Mouse (Mus musculus): Measurements from ENCODE around the gene Il17d. TPM values are rescaled to one million over a fixed set of nuclear protein-coding genes. Genes with fewer than 3 reads are reported as not detected.

Gene Il17d
- 5.3 and 8.2 TPM in 2 replicates for total RNA-seq (2014; rRNA removed; ENCODE audit: low replicate concordance)
- polyA plus RNA-seq (2015; fragmentation: Nextera tagmentation; extraction: Ambion mirVana), result 3.0 and 3.5 TPM in 2 replicates

DNA sequence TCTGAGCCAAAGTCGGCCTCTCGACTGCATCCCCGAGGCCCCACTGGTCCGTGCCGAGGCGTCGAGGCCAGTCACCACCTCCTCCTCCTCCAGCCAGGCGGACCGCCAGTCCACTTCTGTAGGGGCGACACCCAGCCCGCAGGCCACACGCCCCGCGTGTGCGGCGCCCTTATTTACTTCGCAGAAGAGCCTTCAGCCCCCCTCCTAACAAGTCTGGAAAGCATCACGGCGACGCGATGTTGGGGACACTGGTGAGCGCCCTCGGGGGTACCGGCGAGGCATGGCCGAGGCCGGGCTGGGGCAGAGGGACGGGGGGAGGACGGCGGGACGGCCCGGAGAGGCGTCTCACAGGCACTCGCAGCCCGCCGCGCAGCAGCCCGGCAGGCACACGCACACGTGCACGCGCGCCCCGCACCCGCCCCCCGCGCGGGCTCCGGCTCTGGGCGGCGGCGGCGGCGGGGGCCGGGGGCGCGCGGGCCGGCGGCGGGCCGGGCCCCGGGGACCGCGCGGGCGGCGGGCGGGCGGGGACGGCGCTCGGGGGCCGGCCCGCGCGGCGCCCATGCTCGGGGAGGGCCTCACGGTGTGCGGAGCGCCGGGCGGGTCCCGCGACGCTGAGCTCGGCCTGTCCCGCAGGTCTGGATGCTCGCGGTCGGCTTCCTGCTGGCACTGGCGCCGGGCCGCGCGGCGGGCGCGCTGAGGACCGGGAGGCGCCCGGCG lies at the start of gene Il17d:
Gene Il17d, plus strand, starts transcription at position 107 of the 717 bp plus-strand sequence.
- under 1% methylated on average over 79 of the region's 104 CpGs for WGBS
- TF ChIP-seq EP300 (IDR thresholded peaks at IDR 0.05; ENCODE audit: low read depth), result no peak
- TF ChIP-seq CTCF (IDR thresholded peaks at IDR 0.05; ENCODE audit: low read depth), result no peak
- Histone ChIP-seq H3K4me3 (ENCODE audit: low read depth, low read length) (peak within 1 kb of the TSS; percentile 83), H3K9ac (replicated peaks; ENCODE audit: low read depth, low read length) (peak within 1 kb of the TSS; percentile 77), H3K36me3 (replicated peaks; ENCODE audit: control insufficient read depth, insufficient read depth, low read length) (no peaks in the 10 kb centered on the region), H3K4me2 (ENCODE audit: low read depth, low read length) (peak within 1 kb of the TSS; percentile 99), H3K4me1 (ENCODE audit: control insufficient read depth, insufficient read depth) (peaks cover 11% of the 10 kb centered on the region), H3K27me3 (ENCODE audit: control insufficient read depth, insufficient read depth, low read length) (peaks cover 23% of the 10 kb centered on the region), H3K9me3 (replicated peaks; ENCODE audit: control insufficient read depth, low read length) (no peaks in the 10 kb centered on the region), H3K27ac (ENCODE audit: low read depth) (0 out of 2 replicates have a peak within 1 kb of the TSS, but pooled peaks have one; percentile 18)
- ATAC-seq (ENCODE audit: insufficient read depth, low read depth), result peak; percentile 43; the same call in 1 of the 2 replicates
- no peak for DNase-seq (ENCODE audit: low spot score)

DNA sequence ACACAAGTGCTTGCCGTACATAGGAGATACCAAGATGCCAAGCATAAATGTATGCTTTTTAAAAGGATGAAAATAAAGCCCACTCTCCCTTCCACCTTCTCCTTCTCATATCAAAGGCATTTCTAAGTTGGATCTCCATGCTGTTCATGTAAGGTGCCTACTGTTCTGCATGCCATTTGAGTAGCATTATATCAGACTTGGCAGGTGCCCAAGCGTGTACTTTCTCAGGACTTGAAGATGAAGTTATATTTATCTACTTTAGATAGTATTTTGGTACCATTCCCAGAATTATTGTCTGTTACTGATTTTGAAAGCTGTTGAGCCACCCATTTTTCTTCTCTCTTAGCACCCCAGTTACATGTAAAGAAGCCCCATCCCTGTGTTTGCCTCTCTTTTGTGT lies 49.5 kb upstream of the Il17d start:
- H3K36me3 ChIP-seq (replicated peaks; ENCODE audit: control insufficient read depth, insufficient read depth, low read length), result 0 out of 2 replicates have a peak, but pooled peaks cover 2% of the 10 kb centered on the region
- TF ChIP-seq EP300 (IDR thresholded peaks at IDR 0.05; ENCODE audit: low read depth) (no peak), CTCF (IDR thresholded peaks at IDR 0.05; ENCODE audit: low read depth) (no peak)
- H3K4me2 ChIP-seq (ENCODE audit: low read depth, low read length), result no peak overlapping the region
- peaks cover 8% of the 10 kb centered on the region for H3K4me1 ChIP-seq (ENCODE audit: control insufficient read depth, insufficient read depth)
- ATAC-seq (ENCODE audit: insufficient read depth, low read depth) (no peak), DNase-seq (ENCODE audit: low spot score) (no peak)
- H3K9ac ChIP-seq (replicated peaks; ENCODE audit: low read depth, low read length), result no peak overlapping the region
- WGBS, result 36% methylated on average over 2 of the region's 2 CpGs
- no peaks in the 10 kb centered on the region for H3K9me3 ChIP-seq (replicated peaks; ENCODE audit: control insufficient read depth, low read length)
- no peak overlapping the region for H3K4me3 ChIP-seq (ENCODE audit: low read depth, low read length)
- H3K27me3 ChIP-seq (ENCODE audit: control insufficient read depth, insufficient read depth, low read length), result no peaks in the 10 kb centered on the region
- no peak overlapping the region for H3K27ac ChIP-seq (ENCODE audit: low read depth)

DNA sequence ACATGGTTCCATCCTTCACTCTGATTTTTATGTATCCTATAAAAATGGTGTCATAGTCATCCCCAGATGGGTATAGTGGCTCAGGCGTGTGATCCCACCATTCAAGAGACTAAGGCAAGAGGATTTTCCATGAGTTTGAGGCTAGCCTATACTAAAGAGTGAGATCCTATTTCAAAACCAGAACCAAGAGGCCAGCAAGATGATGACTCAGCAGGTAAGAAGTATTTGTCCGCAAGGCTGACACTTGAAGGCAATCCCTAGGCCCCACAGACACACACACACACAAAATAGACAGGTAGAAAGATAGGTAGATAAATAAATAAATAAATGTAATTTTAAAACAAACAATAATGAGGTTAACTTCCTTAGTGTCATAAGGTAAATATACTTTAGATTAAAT lies 42.3 kb upstream of the Il17d start:
- no peak overlapping the region for H3K4me3 ChIP-seq (ENCODE audit: low read depth, low read length)
- H3K9me3 ChIP-seq (replicated peaks; ENCODE audit: control insufficient read depth, low read length), result no peaks in the 10 kb centered on the region
- no peaks in the 10 kb centered on the region for H3K27me3 ChIP-seq (ENCODE audit: control insufficient read depth, insufficient read depth, low read length)
- H3K27ac ChIP-seq (ENCODE audit: low read depth), result no peak overlapping the region
- TF ChIP-seq CTCF (IDR thresholded peaks at IDR 0.05; ENCODE audit: low read depth), result no peak
- no peak for TF ChIP-seq EP300 (IDR thresholded peaks at IDR 0.05; ENCODE audit: low read depth)
- ATAC-seq (ENCODE audit: insufficient read depth, low read depth) (no peak), DNase-seq (ENCODE audit: low spot score) (no peak)
- H3K4me2 ChIP-seq (ENCODE audit: low read depth, low read length), result no peak overlapping the region
- 0 out of 2 replicates have a peak, but pooled peaks cover 2% of the 10 kb centered on the region for H3K36me3 ChIP-seq (replicated peaks; ENCODE audit: control insufficient read depth, insufficient read depth, low read length)
- no peaks in the 10 kb centered on the region for H3K4me1 ChIP-seq (ENCODE audit: control insufficient read depth, insufficient read depth)
- WGBS, result 85% methylated on average over 2 of the region's 2 CpGs
- no peak overlapping the region for H3K9ac ChIP-seq (replicated peaks; ENCODE audit: low read depth, low read length)

DNA sequence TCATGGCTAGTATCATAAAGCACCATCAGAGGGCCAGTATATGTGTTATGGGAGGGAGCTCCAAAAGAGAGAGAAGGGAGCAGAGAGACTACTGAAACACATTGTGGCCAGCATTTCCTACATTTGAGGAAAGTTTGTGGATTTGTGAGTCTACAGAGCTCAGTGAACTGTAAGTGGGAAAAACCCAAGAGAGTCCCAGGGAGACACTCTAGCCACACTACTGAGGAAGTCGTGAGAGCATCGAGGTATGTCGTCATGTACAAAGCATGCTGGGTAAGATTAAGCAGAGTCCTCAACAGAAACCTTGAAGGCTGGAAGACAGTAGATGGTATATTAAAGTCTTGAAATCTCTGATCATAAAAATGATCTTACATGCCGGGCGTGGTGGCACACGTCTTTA lies 40.4 kb upstream of the Il17d start:
- ATAC-seq (ENCODE audit: insufficient read depth, low read depth), result no peak
- DNase-seq (ENCODE audit: low spot score), result no peak
- no peaks in the 10 kb centered on the region for H3K27me3 ChIP-seq (ENCODE audit: control insufficient read depth, insufficient read depth, low read length)
- WGBS, result 92% methylated on average over 6 of the region's 6 CpGs
- H3K36me3 ChIP-seq (replicated peaks; ENCODE audit: control insufficient read depth, insufficient read depth, low read length), result no peaks in the 10 kb centered on the region
- H3K9ac ChIP-seq (replicated peaks; ENCODE audit: low read depth, low read length), result no peak overlapping the region
- H3K9me3 ChIP-seq (replicated peaks; ENCODE audit: control insufficient read depth, low read length), result no peaks in the 10 kb centered on the region
- no peak overlapping the region for H3K27ac ChIP-seq (ENCODE audit: low read depth)
- TF ChIP-seq CTCF (IDR thresholded peaks at IDR 0.05; ENCODE audit: low read depth), result no peak
- no peak for TF ChIP-seq EP300 (IDR thresholded peaks at IDR 0.05; ENCODE audit: low read depth)
- no peak overlapping the region for H3K4me3 ChIP-seq (ENCODE audit: low read depth, low read length)
- H3K4me2 ChIP-seq (ENCODE audit: low read depth, low read length), result no peak overlapping the region
- H3K4me1 ChIP-seq (ENCODE audit: control insufficient read depth, insufficient read depth), result no peaks in the 10 kb centered on the region

DNA sequence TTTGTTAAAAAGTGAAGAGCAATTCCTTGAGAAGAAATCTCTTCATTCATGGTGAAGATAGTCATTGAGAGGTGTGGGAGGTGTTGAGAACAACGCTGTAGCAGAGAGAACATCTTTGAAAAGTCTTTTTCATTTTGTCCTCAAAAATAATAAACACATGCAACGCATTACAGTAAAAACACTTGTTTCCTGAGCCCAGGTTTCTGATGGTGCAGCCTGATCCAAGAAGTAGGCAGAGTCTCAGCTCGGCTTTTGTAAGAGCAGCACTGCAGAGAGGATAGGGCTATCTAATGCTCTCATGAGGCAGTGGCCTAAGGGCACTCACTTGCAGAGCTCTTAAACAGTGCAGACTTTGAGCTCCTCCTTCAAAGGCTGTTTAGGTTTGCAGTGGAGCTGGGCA lies 34.9 kb upstream of the Il17d start:
- ATAC-seq (ENCODE audit: insufficient read depth, low read depth) (no peak), DNase-seq (ENCODE audit: low spot score) (no peak)
- Histone ChIP-seq H3K27ac (ENCODE audit: low read depth) (no peak overlapping the region), H3K27me3 (ENCODE audit: control insufficient read depth, insufficient read depth, low read length) (no peaks in the 10 kb centered on the region), H3K36me3 (replicated peaks; ENCODE audit: control insufficient read depth, insufficient read depth, low read length) (no peaks in the 10 kb centered on the region), H3K9ac (replicated peaks; ENCODE audit: low read depth, low read length) (no peak overlapping the region), H3K4me2 (ENCODE audit: low read depth, low read length) (no peak overlapping the region), H3K4me1 (ENCODE audit: control insufficient read depth, insufficient read depth) (no peaks in the 10 kb centered on the region), H3K4me3 (ENCODE audit: low read depth, low read length) (no peak overlapping the region), H3K9me3 (replicated peaks; ENCODE audit: control insufficient read depth, low read length) (no peaks in the 10 kb centered on the region)
- WGBS, result 77% methylated on average over 3 of the region's 3 CpGs
- TF ChIP-seq CTCF (IDR thresholded peaks at IDR 0.05; ENCODE audit: low read depth), result no peak

DNA sequence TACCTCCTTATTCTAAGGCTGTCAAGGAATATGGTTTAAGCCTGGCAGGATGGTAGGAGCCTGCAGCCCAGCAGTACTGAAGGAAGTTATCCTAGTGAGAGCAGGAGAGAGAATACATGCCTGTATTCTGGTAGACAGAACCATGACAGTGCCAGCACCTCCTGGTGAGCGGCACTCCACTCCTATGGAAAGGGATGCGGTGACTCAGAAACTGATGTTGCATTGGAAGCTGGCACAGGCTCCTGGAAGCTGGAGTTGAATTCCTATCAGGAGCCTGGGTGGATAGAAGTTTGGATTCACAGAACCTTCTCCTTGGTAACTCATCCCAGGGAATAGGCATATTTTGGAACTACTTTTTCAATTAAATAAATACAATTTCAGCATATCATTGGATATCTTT lies 30.7 kb upstream of the Il17d start:
- Histone ChIP-seq H3K9me3 (replicated peaks; ENCODE audit: control insufficient read depth, low read length) (no peaks in the 10 kb centered on the region), H3K27me3 (ENCODE audit: control insufficient read depth, insufficient read depth, low read length) (no peaks in the 10 kb centered on the region), H3K36me3 (replicated peaks; ENCODE audit: control insufficient read depth, insufficient read depth, low read length) (no peaks in the 10 kb centered on the region), H3K9ac (replicated peaks; ENCODE audit: low read depth, low read length) (no peak overlapping the region), H3K4me1 (ENCODE audit: control insufficient read depth, insufficient read depth) (no peaks in the 10 kb centered on the region), H3K4me2 (ENCODE audit: low read depth, low read length) (no peak overlapping the region), H3K27ac (ENCODE audit: low read depth) (no peak overlapping the region), H3K4me3 (ENCODE audit: low read depth, low read length) (no peak overlapping the region)
- no peak for DNase-seq (ENCODE audit: low spot score)
- WGBS, result 83% methylated on average over 2 of the region's 2 CpGs
- TF ChIP-seq CTCF (IDR thresholded peaks at IDR 0.05; ENCODE audit: low read depth) (no peak), EP300 (IDR thresholded peaks at IDR 0.05; ENCODE audit: low read depth) (no peak)
- ATAC-seq (ENCODE audit: insufficient read depth, low read depth), result no peak

All from heart, postnatal 0 days (tissue).